Mouse (Mus musculus) liver, embryonic 14.5 days (tissue): Measurements from ENCODE around the gene Abhd2. TPM values are rescaled to one million over a fixed set of nuclear protein-coding genes. Genes with fewer than 3 reads are reported as not detected.

ENCODE experiments used
- ATAC-seq: fragments of 200-750 bp; cut with Nextera tagmentation; 2 replicates; pipeline ENCODE4 v1.8.0; 2017; ENCODE audit warnings: moderate number of reproducible peaks, mild to moderate bottlenecking, moderate library complexity; ENCODE audit not compliant: insufficient read depth
- DNase-seq, 3 experiments: peaks; one replicate each; pipeline ENCODE4 v3.0.0-alpha.2; 2012 to 2013; ENCODE audit warnings: low read depth in 3 of 3, low spot score in 3 of 3
- H3K27ac ChIP-seq: fragments of 300-500 bp; sonication (generic); 2 replicates; pipeline ENCODE4 v1.5.1; 2014; ENCODE audit warnings: moderate library complexity, mild to moderate bottlenecking, control low read depth, inconsistent platforms
- H3K27me3 ChIP-seq: fragments of 300-500 bp; sonication (generic); 2 replicates; pipeline ENCODE4 v1.6.1; 2014; ENCODE audit warnings: mild to moderate bottlenecking, low read length, moderate library complexity; ENCODE audit not compliant: control insufficient read depth, insufficient read depth
- H3K36me3 ChIP-seq: fragments of 300-500 bp; sonication (generic); replicated peaks from 2 replicates; pipeline ENCODE4 v1.6.1; 2014; ENCODE audit warnings: low read depth; ENCODE audit not compliant: control insufficient read depth, insufficient read depth
- H3K4me1 ChIP-seq, 2 experiments: fragments of 200-500 bp in 1 of 2; fragments of 300-500 bp in 1 of 2; sonication (generic) in 1 of 2; replicated peaks; 2 replicates each; pipeline ENCODE4 v1.6.1; 2012 to 2014; ENCODE audit warnings: antibody characterized with exemption in 1 of 2, inconsistent platforms in 1 of 2, low read length in 1 of 2; ENCODE audit not compliant: control insufficient read depth in 2 of 2, insufficient read depth in 2 of 2
- H3K4me2 ChIP-seq: fragments of 300-500 bp; sonication (generic); 2 replicates; pipeline ENCODE4 v1.6.1; 2014; ENCODE audit warnings: low read depth, mild to moderate bottlenecking, control low read depth, moderate library complexity
- H3K4me3 ChIP-seq, 2 experiments: fragments of 200-500 bp in 1 of 2; fragments of 300-500 bp in 1 of 2; sonication (generic) in 1 of 2; 2 replicates each; pipeline ENCODE4 v1.5.1; 2012 to 2014; ENCODE audit warnings: low read depth in 2 of 2, low read length in 2 of 2, mild to moderate bottlenecking in 2 of 2, control low read depth in 1 of 2, inconsistent platforms in 1 of 2, moderate library complexity in 1 of 2; ENCODE audit not compliant: insufficient read depth in 1 of 2
- H3K9ac ChIP-seq: fragments of 300-500 bp; sonication (generic); replicated peaks from 2 replicates; pipeline ENCODE4 v1.6.1; 2014; ENCODE audit warnings: mild to moderate bottlenecking, control low read depth, moderate library complexity
- H3K9me3 ChIP-seq: fragments of 300-500 bp; sonication (generic); 2 replicates; pipeline ENCODE4 v1.6.1; 2016; ENCODE audit warnings: low read length, mixed read lengths; ENCODE audit not compliant: control insufficient read depth
- CTCF ChIP-seq: IDR thresholded peaks from 2 replicates; pipeline ENCODE4 v1.5.1; 2016; ENCODE audit warnings: antibody characterized with exemption, low read depth, control low read depth
- EP300 ChIP-seq: IDR thresholded peaks from 2 replicates; pipeline ENCODE4 v1.6.1; 2016; ENCODE audit warnings: antibody characterized with exemption, low read depth
- WGBS: fragments of 180-500 bp; shearing (Covaris S2); extraction: QIAGEN DNeasy Blood & Tissue Kit; methylation state at CpG from one replicate; pipeline ENCODE4 v1.1.7; 2014; ENCODE audit not compliant: insufficient replicate concordance; 5-methylcytosine and 5-hydroxymethylcytosine counted together
- polyA plus RNA-seq, 2 experiments: library from polyadenylated mRNA; depleted of rRNA in 1 of 2; stranded (reverse) in 1 of 2; unstranded in 1 of 2; fragments of >200 nt; fragmentation: Nextera tagmentation in 1 of 2; extraction: Ambion mirVana in 1 of 2; gene quantifications; 2 replicates each; pipeline versions ENCODE4 v1.2.1 to v1.2.3; 2012 to 2014

Abhd2 gene
- polyA plus RNA-seq, 2 experiments: 5.6 to 11.4 TPM

DNA sequence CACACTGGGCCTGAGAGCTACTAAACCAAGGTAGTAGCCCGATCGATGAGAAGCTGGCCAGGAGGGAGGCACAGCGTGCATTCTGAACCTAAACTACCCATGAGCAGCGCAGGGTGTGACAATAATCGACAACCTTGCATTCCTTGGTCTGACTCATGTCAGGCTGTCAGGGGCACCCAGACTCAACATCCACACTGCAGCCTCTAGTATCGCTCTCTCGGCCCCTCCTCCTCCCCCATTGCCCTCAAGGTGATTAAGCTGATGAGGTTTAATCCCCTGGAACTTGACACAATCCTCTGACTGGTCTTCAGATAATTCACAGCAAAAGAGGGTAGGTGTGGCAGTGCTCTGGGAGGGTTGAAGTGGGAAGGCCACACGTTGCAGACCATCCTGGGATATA lies 3.6 kb upstream of the Abhd2 start:
- Histone ChIP-seq H3K27me3 (no peaks in the 10 kb centered on the region), H3K4me2 (peak overlapping the region; percentile 83), H3K4me3 (peak overlapping the region; percentile 2 to 37; a peak in 3 of 4 replicates), H3K27ac (peak overlapping the region; percentile 97), H3K4me1 (peaks cover 53 to 56% of the 10 kb centered on the region in 2 experiments), H3K9me3 (no peaks in the 10 kb centered on the region), H3K9ac (peak overlapping the region; percentile 67), H3K36me3 (no peaks in the 10 kb centered on the region)
- WGBS: 15% methylated on average over 8 of the region's 8 CpGs
- DNase-seq (peak in 1 of 3 experiments; percentile 70), ATAC-seq (peak; percentile 34)
- no peak for TF ChIP-seq EP300
- TF ChIP-seq CTCF: no peak

DNA sequence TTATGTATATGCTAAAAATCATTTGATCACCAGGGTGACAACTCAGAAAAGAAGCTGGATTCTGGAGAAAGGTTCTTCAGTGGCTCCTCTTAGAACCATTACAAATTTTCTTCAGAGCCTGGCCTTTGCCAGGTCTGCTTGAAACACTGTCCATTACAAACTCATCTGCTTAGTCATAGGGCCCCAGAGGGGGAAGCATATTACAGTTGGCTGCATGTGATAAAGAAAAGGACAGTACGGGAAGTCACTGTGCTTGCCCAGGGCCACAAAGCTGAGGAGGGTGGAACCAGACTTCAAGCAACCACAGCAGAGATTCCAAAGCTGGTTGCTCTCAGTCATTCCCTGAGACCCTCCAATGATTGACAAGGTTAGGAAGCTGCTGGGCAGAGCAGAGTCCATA lies 3.1 kb upstream of the Abhd2 start:
- H3K4me3 ChIP-seq: peak overlapping the region in 1 of 2 experiments; percentile 37; a peak in 2 of 4 replicates
- TF ChIP-seq EP300 (peak; percentile 89), CTCF (no peak)
- 4% methylated on average over 1 of the region's 1 CpGs for WGBS
- no peaks in the 10 kb centered on the region for H3K9me3 ChIP-seq
- H3K4me2 ChIP-seq: peak overlapping the region; percentile 83
- no peaks in the 10 kb centered on the region; the same call in 1 of the 2 replicates for H3K36me3 ChIP-seq
- peak overlapping the region; percentile 97 for H3K27ac ChIP-seq
- H3K27me3 ChIP-seq: no peaks in the 10 kb centered on the region
- H3K4me1 ChIP-seq: peaks cover 58 to 61% of the 10 kb centered on the region in 2 experiments
- peak; percentile 59 for ATAC-seq
- peak overlapping the region; percentile 67 for H3K9ac ChIP-seq
- peak; percentile 79 to 84 (median 82) for DNase-seq

DNA sequence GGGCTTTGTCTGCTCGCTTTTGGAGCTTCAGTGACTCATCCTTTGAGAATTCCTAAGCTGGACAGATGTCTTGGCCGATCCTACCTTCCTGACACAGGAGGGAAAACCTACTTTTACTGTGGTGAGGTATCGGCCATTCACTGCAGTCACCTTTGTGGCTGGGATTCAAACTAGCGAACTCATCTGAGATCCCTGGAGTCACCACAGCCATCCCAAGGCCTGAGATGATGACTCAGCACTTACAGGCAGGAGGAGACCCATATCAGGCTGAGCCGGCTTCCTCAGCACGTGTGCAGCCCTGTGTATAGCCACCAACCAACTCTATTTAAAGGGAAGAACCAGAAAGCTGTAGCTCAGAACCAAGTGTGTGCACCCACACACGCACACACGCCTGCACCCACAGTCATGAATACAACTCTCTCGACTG lies 2.0 kb upstream of the Abhd2 start:
- peak overlapping the region; percentile 83 for H3K4me2 ChIP-seq
- H3K9ac ChIP-seq: peak overlapping the region; percentile 67
- DNase-seq: peak; percentile 84 to 85 (median 84)
- H3K27ac ChIP-seq: peak overlapping the region; percentile 97
- TF ChIP-seq CTCF (no peak), EP300 (peak; percentile 66)
- H3K36me3 ChIP-seq: no peaks in the 10 kb centered on the region; the same call in 1 of the 2 replicates
- WGBS: 28% methylated on average over 9 of the region's 9 CpGs
- H3K27me3 ChIP-seq: no peaks in the 10 kb centered on the region
- H3K4me1 ChIP-seq: peaks cover 67 to 69% of the 10 kb centered on the region in 2 experiments
- ATAC-seq: peak; percentile 25
- H3K4me3 ChIP-seq: no peak overlapping the region; a peak in 1 of 4 replicates
- no peaks in the 10 kb centered on the region for H3K9me3 ChIP-seq

DNA sequence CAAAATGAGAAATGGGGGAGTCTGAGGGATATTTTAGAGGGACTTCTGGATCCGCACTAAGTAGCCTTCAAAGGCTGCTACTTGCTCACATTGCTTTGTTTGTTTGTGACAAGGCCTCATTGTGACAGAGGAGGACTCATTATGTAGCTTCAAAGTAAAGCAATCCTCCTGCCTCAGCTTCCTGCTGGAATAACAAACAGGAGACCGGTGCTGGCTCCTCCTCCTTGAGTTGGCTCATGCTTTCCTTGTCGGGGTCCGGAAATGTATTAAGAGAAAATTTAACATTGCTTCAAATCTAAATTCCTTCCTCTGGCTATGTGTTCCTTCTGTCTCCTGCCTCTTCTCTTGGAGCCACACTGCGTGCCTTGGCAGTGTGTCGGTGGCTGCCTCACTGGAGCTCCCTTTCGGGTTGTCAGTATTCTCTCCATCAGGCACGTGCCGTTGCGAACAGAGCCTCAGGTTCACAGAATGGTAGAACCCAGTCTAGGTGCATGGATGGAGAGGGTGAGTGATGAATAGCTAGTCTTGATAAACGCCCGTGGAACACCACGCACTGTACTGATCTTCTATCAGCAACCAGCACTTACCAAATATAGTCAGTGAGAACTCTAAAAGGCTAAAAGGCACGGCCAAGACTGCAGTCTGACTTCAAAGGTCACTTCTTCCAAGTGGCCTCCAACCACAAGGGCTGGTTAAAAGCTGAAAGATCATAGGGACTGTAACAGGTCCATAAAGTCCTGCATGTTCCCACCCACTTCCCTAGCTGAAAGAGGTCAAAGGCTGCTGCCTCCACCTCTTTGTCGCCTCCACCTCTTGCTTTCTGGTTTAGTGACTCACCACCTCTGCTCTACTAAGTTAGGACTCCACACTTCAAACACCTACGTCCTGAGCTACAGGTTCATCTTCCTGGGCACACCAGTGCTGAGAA lies 874 bp upstream of the Abhd2 start:
- no peaks in the 10 kb centered on the region for H3K27me3 ChIP-seq
- H3K4me1 ChIP-seq: peaks cover 72 to 75% of the 10 kb centered on the region in 2 experiments
- ATAC-seq: peak; percentile 5; the same call in 1 of the 2 replicates

More for the DNA sequence above, 874 bp upstream of the Abhd2 start:
- no peak for DNase-seq
- TF ChIP-seq CTCF (no peak), EP300 (no peak)
- 62% methylated on average over 16 of the region's 16 CpGs for WGBS
- Histone ChIP-seq H3K27ac (peak overlapping the region; percentile 97), H3K36me3 (no peaks in the 10 kb centered on the region; the same call in none of the 2 replicates), H3K9ac (peak overlapping the region; percentile 56), H3K4me2 (peak overlapping the region; percentile 83), H3K4me3 (peak overlapping the region; percentile 55 to 60), H3K9me3 (no peaks in the 10 kb centered on the region)
